Mouse (Mus musculus) inflammation-experienced regulatory T-cells, adult 6 months (primary cell): ENCODE measurements around the gene Mxi1. TPM values are rescaled to one million over a fixed set of nuclear protein-coding genes. Genes with fewer than 3 reads are reported as not detected.

Source experiments
- ATAC-seq: one replicate; pipeline ENCODE4 v1.8.0; 2017
- polyA plus RNA-seq, 3 experiments: library from polyadenylated mRNA; unstranded; fragments of 100-300 nt; shearing (Covaris generic); gene quantifications; one replicate each; pipeline ENCODE4 v1.2.1; 2017

Mxi1 gene
- polyA plus RNA-seq, 3 experiments from 2014 or later = 4.3 to 5.9 (median 4.6) TPM

DNA sequence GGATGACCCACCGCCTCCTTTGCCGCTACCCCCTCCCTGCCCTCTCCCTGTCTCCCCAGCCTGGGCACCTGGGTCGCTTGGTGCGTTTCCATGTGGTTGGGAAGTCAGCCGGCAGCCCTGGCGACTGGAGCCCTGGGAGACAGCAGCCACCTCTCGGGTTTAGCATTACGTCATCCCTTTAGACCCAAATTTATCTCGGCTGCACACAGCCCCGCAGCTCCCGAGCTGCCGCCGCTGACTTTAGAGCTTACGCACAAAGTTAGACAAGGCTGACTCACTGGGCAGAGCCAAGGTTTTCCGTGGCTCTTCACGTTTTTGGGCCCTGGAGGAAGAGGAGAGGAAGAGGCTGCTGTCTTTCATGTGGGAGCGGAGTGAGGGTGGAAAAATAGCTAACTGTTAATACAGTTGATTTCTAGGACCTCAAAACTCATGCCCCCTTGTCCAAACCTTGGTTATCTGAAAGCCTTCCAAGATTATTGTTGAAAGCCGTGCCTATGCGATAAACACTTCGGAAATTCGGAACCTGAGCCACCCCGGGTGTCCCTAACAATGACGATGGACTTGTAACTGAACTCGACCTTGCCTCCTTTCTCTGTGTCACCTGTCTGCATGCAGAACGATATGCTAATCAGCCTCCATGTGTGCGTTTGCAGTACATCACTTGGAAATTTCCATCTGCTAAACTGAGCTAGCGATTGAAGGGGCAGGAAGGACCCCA lies 15.4 kb downstream of the Mxi1 start:
- ATAC-seq = no peak

DNA sequence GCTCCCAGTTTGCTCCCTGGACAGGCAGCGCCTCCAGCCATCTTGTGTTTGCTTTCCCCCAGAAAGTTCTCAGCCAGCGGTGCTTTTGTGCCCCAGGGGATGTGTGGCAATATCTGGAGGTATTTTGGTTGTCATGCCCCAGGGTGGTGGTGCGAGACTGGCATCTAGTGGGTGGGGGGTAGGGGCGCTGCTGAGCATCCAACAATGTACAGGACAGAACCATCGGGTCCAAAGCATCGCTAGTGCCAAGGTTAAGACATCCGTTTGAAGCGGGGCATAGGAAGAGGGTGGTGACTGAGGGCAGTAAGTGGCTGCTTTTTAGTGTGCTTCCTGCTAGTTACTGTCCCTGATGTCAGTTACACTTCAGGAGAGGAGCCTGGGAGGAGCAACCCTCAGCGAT lies 17.8 kb downstream of the Mxi1 start:
- no peak for ATAC-seq

GRCm38 (mm10) chr19:53329221-53329991 lies 19.1 kb downstream of the Mxi1 start:
- peak; percentile 70 for ATAC-seq

DNA sequence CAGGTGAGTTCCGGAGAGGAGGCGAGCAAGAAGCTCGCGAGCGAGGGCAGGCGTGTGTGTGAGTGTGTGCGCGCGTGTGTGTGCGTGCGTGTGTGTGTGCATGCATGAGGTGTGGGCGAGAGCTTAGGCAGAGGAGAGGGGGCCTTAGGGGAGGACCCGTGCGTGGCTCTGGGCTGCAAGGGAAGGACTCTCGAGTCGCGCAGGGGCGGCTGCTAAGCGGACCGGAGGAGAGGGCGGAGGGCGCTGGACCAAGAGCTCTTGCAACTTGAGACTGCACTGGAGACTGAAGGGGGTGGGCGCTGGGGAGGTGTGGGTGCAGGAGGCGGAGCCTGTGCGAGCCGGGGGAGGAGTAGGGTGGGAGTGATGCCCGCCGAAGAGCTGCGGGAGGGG lies 19.7 kb downstream of the Mxi1 start:
- peak; percentile 30 for ATAC-seq

- no peak for ATAC-seq
Measured at GRCm38 (mm10) chr19:53331882-53332500, 21.7 kb downstream of the Mxi1 start.

- ATAC-seq = no peak
Measured at GRCm38 (mm10) chr19:53333730-53334129, 23.4 kb downstream of the Mxi1 start.

- ATAC-seq = no peak
Measured at GRCm38 (mm10) chr19:53335241-53335640, 24.9 kb downstream of the Mxi1 start.

GRCm38 (mm10) chr19:53340423-53340822 lies 30.1 kb downstream of the Mxi1 start:
- ATAC-seq = no peak

GRCm38 (mm10) chr19:53343174-53343881 lies 33.0 kb downstream of the Mxi1 start:
- no peak for ATAC-seq

DNA sequence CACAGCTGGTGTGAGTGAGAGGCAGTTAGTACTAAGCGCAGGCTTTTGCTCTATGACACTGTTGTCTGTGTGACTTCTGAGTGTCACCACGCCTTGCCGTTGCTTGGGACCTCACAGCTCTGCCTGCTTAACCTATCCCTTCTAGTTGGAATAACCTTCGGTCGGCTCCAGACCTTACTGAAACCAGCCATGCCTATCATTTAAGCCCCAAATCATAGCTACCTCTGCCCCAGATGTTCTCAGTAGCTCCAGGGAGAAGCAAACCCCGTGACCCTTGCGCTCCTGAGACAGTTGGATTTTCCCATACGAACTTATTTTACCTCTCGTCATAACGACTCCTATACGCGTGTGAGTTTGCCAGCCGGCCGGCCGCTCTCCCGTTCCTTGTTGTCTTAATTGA lies 33.7 kb downstream of the Mxi1 start:
- ATAC-seq = no peak

DNA sequence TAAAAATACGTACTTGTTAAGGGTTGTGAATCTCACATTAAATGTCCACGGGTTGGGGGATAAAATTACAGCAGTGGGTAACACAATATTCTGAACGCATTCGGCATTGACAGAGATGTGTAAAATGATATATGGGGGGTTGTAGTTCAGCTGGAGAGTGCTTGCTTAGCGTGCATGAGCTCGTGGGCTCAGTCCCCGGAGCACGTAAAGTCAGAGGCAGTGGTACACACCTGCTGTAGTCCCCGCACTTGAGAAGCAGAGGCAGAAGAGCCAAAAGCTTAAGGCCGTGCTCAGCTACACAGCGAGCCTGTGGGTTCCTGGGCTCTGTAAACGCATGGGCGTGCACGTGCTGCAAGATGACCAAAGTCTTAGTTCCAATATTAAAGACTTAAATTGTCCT lies 35.4 kb downstream of the Mxi1 start:
- ATAC-seq = no peak

- ATAC-seq = no peak
Measured at GRCm38 (mm10) chr19:53353864-53354263, 43.5 kb downstream of the Mxi1 start.

DNA sequence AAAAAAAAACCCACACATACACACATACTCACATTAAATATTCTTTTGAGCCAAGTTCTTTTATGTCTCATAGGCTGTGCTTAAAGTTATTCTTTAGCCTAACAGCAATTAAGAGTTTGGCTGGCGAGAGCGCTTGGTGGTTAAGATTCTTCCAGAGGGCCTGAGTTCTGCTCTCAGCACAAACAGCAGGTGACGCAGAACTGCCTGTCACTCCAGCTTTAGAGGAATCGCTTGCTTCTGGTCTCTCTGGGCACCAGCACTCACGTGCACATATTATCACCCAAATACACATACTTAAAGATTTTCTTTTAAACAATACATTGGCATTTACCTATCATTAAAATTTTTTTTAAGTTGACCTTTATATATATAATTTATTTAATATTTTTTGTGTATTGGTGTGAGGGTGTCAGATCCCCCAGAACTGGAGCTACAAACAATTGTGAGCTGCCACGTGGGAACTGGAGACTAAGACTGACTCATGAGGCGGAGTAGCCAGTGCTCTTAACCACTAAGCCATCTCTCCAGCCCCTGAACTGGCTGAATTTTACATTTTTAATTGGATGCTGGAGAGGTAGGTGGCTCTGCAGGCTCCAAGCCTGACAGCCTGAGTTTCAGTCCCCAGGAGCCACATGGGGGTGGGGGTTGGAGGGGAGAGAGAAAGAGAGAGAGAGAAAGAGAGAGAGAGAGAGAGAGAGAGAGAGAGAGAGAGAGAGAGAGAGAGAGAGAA lies 44.1 kb downstream of the Mxi1 start:
- no peak for ATAC-seq

DNA sequence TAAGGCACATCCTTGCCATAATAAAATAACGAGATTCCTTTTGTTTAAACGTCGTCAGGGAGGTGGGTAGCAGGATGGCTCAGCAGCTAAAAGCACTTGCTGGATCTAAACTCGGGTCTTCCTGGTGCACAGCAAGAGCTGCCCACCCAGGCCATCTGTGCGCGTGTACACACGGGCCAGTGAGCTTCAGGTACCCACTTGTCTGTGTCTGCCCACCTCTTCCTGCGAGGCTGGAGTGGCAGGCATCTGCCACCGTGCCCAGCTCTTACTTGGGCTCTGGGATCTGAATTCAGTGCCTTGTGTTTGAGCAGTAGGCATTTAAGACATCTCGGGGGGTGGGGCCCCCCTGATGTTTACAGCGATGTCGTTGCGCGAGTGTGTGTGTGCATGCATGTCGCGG lies 44.7 kb downstream of the Mxi1 start:
- ATAC-seq = no peak

DNA sequence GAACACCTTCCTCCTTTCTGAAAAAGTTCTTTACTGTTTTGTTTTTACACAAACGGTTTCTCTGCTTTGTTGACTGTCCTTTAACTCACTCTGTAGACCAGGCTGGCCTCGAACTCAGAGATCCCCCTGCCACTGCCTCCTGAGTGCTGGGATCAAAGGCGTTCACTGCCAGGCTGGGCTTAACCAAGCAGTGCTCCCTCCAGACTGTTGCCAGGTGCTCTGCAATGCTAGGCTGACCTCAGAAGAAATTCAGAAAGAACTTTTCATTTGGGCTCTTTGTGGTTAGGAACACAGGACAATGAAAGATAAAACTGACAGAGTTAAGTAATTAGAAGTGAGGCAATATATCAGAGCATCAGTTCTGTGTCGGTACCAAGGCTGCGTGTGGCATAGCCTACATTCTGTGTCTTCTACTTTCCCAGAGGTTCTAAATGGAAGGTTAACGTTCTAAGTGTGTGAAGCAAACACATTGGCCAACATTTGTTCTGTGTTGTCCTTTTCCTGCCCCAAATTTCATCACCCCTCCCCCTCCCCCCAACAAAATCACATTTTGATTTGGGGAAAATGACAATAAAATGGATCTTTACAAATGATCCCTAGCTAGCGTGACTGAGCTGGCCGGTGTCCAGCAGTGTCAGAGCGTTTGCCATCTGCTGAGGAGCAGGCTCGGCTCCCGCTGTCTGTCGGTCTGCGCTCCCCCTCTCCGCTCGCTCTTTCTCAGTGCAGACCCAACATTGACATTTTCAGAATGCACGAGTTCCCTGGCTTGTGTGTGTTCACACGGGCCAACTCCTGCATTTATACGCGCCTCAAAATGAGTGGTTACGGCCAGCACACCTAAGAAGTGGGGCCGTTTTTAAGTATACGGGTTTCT lies 49.1 kb downstream of the Mxi1 start:
- no peak for ATAC-seq

- no peak for ATAC-seq
Measured at GRCm38 (mm10) chr19:53360265-53360958, 50.1 kb downstream of the Mxi1 start.

DNA sequence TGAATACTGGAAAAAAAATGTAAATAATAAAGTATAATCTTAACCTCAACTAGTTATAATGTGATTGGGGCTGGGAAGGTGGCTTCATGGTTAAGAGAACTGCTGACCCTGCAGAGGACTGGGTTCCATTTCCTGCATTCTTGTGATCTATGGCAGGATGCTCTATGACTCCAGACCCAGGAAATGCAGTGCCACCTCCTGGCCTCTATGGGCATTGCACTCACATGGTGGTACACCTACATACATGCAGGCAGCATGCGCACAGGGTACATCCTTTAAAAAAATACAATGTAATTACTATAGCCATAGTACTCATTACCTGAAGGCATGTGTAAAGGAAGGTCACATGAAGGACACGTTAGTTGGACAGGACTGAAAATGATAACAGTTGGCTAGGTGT lies 52.6 kb downstream of the Mxi1 start:
- ATAC-seq = no peak

- no peak for ATAC-seq
Measured at GRCm38 (mm10) chr19:53364551-53364950, 54.2 kb downstream of the Mxi1 start.

DNA sequence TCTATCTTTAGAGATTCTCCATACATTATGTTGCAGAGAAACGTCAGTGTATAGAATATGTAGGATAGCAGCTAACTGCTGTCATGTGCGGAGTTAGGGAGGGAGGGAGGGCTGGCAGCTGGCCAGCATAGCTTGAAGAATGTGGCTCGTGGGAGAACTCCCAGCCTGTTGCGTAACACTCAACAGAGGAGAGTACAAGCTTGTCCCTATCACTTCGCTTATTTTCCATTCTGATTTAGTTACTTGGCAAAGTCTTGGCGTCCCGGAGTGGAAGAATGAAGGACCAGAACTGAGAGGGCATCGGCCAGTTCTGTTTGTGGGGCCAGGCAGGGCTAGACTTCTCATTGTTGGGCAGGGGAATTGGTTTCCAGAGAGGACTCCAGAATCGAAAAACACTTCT lies 54.6 kb downstream of the Mxi1 start:
- ATAC-seq = no peak

- ATAC-seq = no peak
Measured at GRCm38 (mm10) chr19:53366057-53366775, 55.9 kb downstream of the Mxi1 start.
